Mouse (Mus musculus) small intestine, adult 2 months (tissue): Measurements from ENCODE around the gene Bcl11a.

Experiments
- CTCF ChIP-seq: fragments of 200-500 bp; IDR thresholded peaks from 2 replicates; pipeline ENCODE4 v1.5.1; 2012; ENCODE audit warnings: low read depth, mild to moderate bottlenecking, control low read depth, inconsistent platforms, low read length, moderate library complexity, mixed read lengths; ENCODE audit not compliant: insufficient replicate concordance, insufficient read length; ENCODE audit errors: extremely low read depth
- POLR2A ChIP-seq: fragments of 200-500 bp; IDR thresholded peaks from 2 replicates; pipeline ENCODE4 v1.6.1; 2012; ENCODE audit warnings: low read depth, mild to moderate bottlenecking, control low read depth, inconsistent platforms, low read length, moderate library complexity

- TF ChIP-seq CTCF: no peak
- TF ChIP-seq POLR2A: no peak
These were observed 96.4 kb downstream of the Bcl11a start for GRCm38 (mm10) chr11:24174161-24174792.
